Mouse (Mus musculus) embryonic facial prominence, embryonic 12.5 days (tissue): ENCODE results near the gene Hist1h2ak. TPM values are rescaled to one million over a fixed set of nuclear protein-coding genes. Genes with fewer than 3 reads are reported as not detected.
"Not testable (repeated sequence)": the region's sequence is repeated elsewhere in the genome, so short reads cannot be mapped to it uniquely, and the experiment has no call there.

Experiments used
- ATAC-seq: fragments of 200-750 bp; cut with Nextera tagmentation; 2 replicates; pipeline ENCODE4 v1.8.0; 2017; ENCODE audit not compliant: insufficient number of reproducible peaks, insufficient read depth, low FRiP score, low TSS enrichment
- H3K27ac ChIP-seq: fragments of 300-500 bp; sonication (generic); 2 replicates; pipeline ENCODE4 v1.5.1; 2016; ENCODE audit warnings: mild to moderate bottlenecking
- H3K27me3 ChIP-seq: fragments of 300-500 bp; sonication (generic); 2 replicates; pipeline ENCODE4 v1.6.1; 2016; ENCODE audit warnings: mild to moderate bottlenecking, moderate library complexity
- H3K36me3 ChIP-seq: fragments of 300-500 bp; sonication (generic); 2 replicates; pipeline ENCODE4 v1.6.1; 2016; ENCODE audit warnings: mild to moderate bottlenecking
- H3K4me1 ChIP-seq: fragments of 300-500 bp; sonication (generic); 2 replicates; pipeline ENCODE4 v1.6.1; 2016
- H3K4me2 ChIP-seq: fragments of 300-500 bp; sonication (generic); replicated peaks from 2 replicates; pipeline ENCODE4 v1.6.1; 2016; ENCODE audit warnings: mild to moderate bottlenecking, moderate library complexity
- H3K4me3 ChIP-seq: fragments of 300-500 bp; sonication (generic); 2 replicates; pipeline ENCODE4 v1.5.1; 2016; ENCODE audit warnings: mild to moderate bottlenecking
- H3K9ac ChIP-seq: fragments of 300-500 bp; sonication (generic); 2 replicates; pipeline ENCODE4 v1.6.1; 2016; ENCODE audit warnings: mild to moderate bottlenecking, moderate library complexity
- H3K9me3 ChIP-seq: fragments of 300-500 bp; sonication (generic); 2 replicates; pipeline ENCODE4 v1.6.1; 2016; ENCODE audit warnings: mild to moderate bottlenecking, moderate library complexity
- WGBS: fragments of 180-500 bp; shearing (Covaris S2); methylation state at CpG from one replicate; pipeline ENCODE4 v1.1.7; 2016; 5-methylcytosine and 5-hydroxymethylcytosine counted together
- polyA plus RNA-seq: library from polyadenylated mRNA; unstranded; fragments of >200 nt; fragmentation: Nextera tagmentation; extraction: Ambion mirVana; gene quantifications from 2 replicates; pipeline ENCODE4 v1.2.1, GENCODE M21; 2016

Hist1h2ak gene
- polyA plus RNA-seq, 1 experiment from 2014 or later: 37.1 TPM

- Histone ChIP-seq H3K27me3 (no peaks in the 10 kb centered on the region), H3K4me3 (no peak overlapping the region), H3K4me2 (peak overlapping the region; percentile 69), H3K9ac (no peak overlapping the region), H3K4me1 (peaks cover 19% of the 10 kb centered on the region), H3K27ac (peak overlapping the region; percentile 96), H3K9me3 (no peaks in the 10 kb centered on the region), H3K36me3 (no peaks in the 10 kb centered on the region)
- WGBS: 40% methylated on average over 3 of the region's 3 CpGs
- ATAC-seq: no peak
Measured at GRCm38 (mm10) chr13:21752356-21752755, 1.3 kb downstream of the Hist1h2ak start.

GRCm38 (mm10) chr13:21751827-21752226, 1.8 kb downstream of the Hist1h2ak start:
- Histone ChIP-seq H3K9me3 (no peaks in the 10 kb centered on the region), H3K27me3 (no peaks in the 10 kb centered on the region), H3K4me1 (peaks cover 20% of the 10 kb centered on the region), H3K4me3 (no peak overlapping the region), H3K4me2 (no peak overlapping the region; the same call in 1 of the 2 replicates), H3K27ac (peak overlapping the region; percentile 96), H3K36me3 (no peaks in the 10 kb centered on the region), H3K9ac (no peak overlapping the region)
- ATAC-seq: no peak
- WGBS: 74% methylated on average over 3 of the region's 3 CpGs

- H3K4me3 ChIP-seq: no peak overlapping the region
- no peaks in the 10 kb centered on the region for H3K9me3 ChIP-seq
- peak overlapping the region; percentile 96 for H3K27ac ChIP-seq
- H3K4me2 ChIP-seq: no peak overlapping the region
- H3K4me1 ChIP-seq: peaks cover 20% of the 10 kb centered on the region
- ATAC-seq: no peak
- no peaks in the 10 kb centered on the region for H3K36me3 ChIP-seq
- H3K9ac ChIP-seq: no peak overlapping the region
- no peaks in the 10 kb centered on the region for H3K27me3 ChIP-seq
Measured at GRCm38 (mm10) chr13:21751417-21751816, 2.2 kb downstream of the Hist1h2ak start.

- H3K4me1 ChIP-seq: peaks cover 20% of the 10 kb centered on the region
- under 1% methylated on average over 48 of the region's 56 CpGs for WGBS
- H3K27ac ChIP-seq: peak within 1 kb of the TSS; percentile 97
- H3K9me3 ChIP-seq, H3K36me3 ChIP-seq, H3K27me3 ChIP-seq: not testable (repeated sequence)
- peak within 1 kb of the TSS; percentile 77 for H3K9ac ChIP-seq
- H3K4me3 ChIP-seq: peak within 1 kb of the TSS; percentile 65
- ATAC-seq: peak; percentile 91
- H3K4me2 ChIP-seq: peak within 1 kb of the TSS; percentile 83
Measured at GRCm38 (mm10) chr13:21750159-21751017, 3.2 kb downstream of the Hist1h2ak start, which contains the start of gene Hist1h4k. TSS of gene Hist1h4k (minus strand) at chr13:21750505.

GRCm38 (mm10) chr13:21749387-21750158, 4.1 kb downstream of the Hist1h2ak start:
- Histone ChIP-seq H3K4me3 (peak overlapping the region; percentile 65), H3K4me2 (peak overlapping the region; percentile 83), H3K9ac (peak overlapping the region; percentile 77), H3K4me1 (peaks cover 20% of the 10 kb centered on the region), H3K27ac (peak overlapping the region; percentile 97), H3K27me3 (no peaks in the 10 kb centered on the region), H3K36me3 (no peaks in the 10 kb centered on the region), H3K9me3 (no peaks in the 10 kb centered on the region)
- no peak for ATAC-seq
- 4% methylated on average over 5 of the region's 5 CpGs for WGBS

GRCm38 (mm10) chr13:21745006-21745405, 8.6 kb downstream of the Hist1h2ak start:
- H3K4me3 ChIP-seq: no peak overlapping the region
- H3K4me1 ChIP-seq: peaks cover 6% of the 10 kb centered on the region; the same call in 1 of the 2 replicates
- no peak overlapping the region for H3K9ac ChIP-seq
- H3K27me3 ChIP-seq: no peaks in the 10 kb centered on the region
- H3K9me3 ChIP-seq: no peaks in the 10 kb centered on the region
- no peaks in the 10 kb centered on the region for H3K36me3 ChIP-seq
- H3K4me2 ChIP-seq: no peak overlapping the region
- no peak for ATAC-seq
- WGBS: 84% methylated on average over 1 of the region's 1 CpGs
- no peak overlapping the region for H3K27ac ChIP-seq

GRCm38 (mm10) chr13:21734906-21735767, 18.5 kb downstream of the Hist1h2ak start, which contains the start of gene Hist1h4j:
TSS of gene Hist1h4j (plus strand) at chr13:21735064.
- Histone ChIP-seq H3K27ac (peak within 1 kb of the TSS; percentile 98), H3K4me2 (peak within 1 kb of the TSS; percentile 63), H3K4me3 (peak within 1 kb of the TSS; percentile 55), H3K9ac (peak within 1 kb of the TSS; percentile 62), H3K4me1 (peaks cover 12% of the 10 kb centered on the region)
- peak; percentile 90 for ATAC-seq
- WGBS: under 1% methylated on average over 44 of the region's 56 CpGs
- not testable (repeated sequence) for H3K9me3 ChIP-seq, H3K27me3 ChIP-seq, H3K36me3 ChIP-seq

GRCm38 (mm10) chr13:21734010-21734905, 19.4 kb downstream of the Hist1h2ak start:
- Histone ChIP-seq H3K4me1 (peaks cover 12% of the 10 kb centered on the region), H3K9ac (peak overlapping the region; percentile 59), H3K4me2 (peak overlapping the region; percentile 63), H3K9me3 (no peaks in the 10 kb centered on the region), H3K27ac (peak overlapping the region; percentile 98), H3K4me3 (peak overlapping the region; percentile 55), H3K27me3 (no peaks in the 10 kb centered on the region), H3K36me3 (no peaks in the 10 kb centered on the region)
- under 1% methylated on average over 21 of the region's 21 CpGs for WGBS
- peak; percentile 79 for ATAC-seq

- H3K36me3 ChIP-seq: no peaks in the 10 kb centered on the region
- 0 out of 2 replicates have a peak overlapping the region, but pooled peaks have one; percentile 21 for H3K9ac ChIP-seq
- peak overlapping the region; percentile 63 for H3K4me2 ChIP-seq
- no peaks in the 10 kb centered on the region for H3K27me3 ChIP-seq
- ATAC-seq: no peak
- peaks cover 12% of the 10 kb centered on the region for H3K4me1 ChIP-seq
- H3K9me3 ChIP-seq: no peaks in the 10 kb centered on the region
- no peak overlapping the region for H3K4me3 ChIP-seq
- H3K27ac ChIP-seq: peak overlapping the region; percentile 98
- 64% methylated on average over 5 of the region's 5 CpGs for WGBS
Measured at GRCm38 (mm10) chr13:21733466-21733865, 20.2 kb downstream of the Hist1h2ak start.

GRCm38 (mm10) chr13:21729544-21729943, 24.1 kb downstream of the Hist1h2ak start:
- no peaks in the 10 kb centered on the region for H3K27me3 ChIP-seq
- WGBS: 25% methylated on average over 1 of the region's 1 CpGs
- no peak overlapping the region for H3K4me3 ChIP-seq
- H3K4me2 ChIP-seq: no peak overlapping the region
- no peaks in the 10 kb centered on the region for H3K36me3 ChIP-seq
- no peaks in the 10 kb centered on the region for H3K9me3 ChIP-seq
- no peak overlapping the region for H3K9ac ChIP-seq
- no peak overlapping the region for H3K27ac ChIP-seq
- H3K4me1 ChIP-seq: peaks cover 6% of the 10 kb centered on the region; the same call in 1 of the 2 replicates
- ATAC-seq: no peak
